Mouse (Mus musculus): ENCODE data around the gene Evl. TPM values are rescaled to one million over a fixed set of nuclear protein-coding genes. Genes with fewer than 3 reads are reported as not detected.

Evl gene
- polyA plus RNA-seq, 1 experiment from 2014 or later, result 43.1 TPM

DNA sequence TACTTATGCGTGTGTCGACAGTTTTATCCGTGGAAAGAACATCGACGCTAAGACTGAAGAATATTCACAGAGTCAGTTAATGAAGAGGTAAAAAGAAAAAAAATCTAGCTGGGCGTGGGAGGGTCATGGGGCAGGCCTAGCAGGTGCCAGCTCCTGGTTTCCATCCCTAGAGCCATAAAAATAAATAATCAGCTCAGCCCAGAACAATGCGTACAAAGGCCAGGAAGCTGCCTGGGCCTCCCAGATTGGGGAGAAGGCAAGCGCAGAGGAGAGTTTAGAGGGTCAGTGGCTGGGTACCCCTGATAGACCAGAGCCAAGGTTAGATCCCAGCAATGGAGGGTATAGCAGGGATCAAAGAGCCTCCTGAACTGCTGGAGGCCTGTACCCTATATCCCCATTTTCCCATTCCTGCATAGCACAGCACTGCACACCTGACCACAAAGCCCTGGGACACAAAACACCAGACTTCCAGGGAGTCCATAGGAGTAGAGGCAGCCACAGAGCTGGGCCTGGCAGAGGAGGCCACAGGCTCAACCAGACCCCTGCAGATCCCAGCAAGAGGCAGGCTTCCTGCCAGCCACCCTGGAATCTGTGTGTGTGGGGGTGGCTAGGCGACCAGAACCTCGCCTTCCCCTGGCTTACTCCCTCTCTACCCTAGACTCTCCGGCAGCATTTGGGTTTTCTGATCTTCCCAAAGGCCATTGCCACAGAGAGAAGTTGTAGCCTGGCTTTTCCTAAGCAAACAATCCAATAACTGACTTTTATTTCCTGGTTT lies 144.4 kb downstream of the Evl start:
- H3K4me3 ChIP-seq, result no peak overlapping the region
- H3K4me2 ChIP-seq, result no peak overlapping the region
- no peak overlapping the region for H3K27ac ChIP-seq (ENCODE audit: poor library complexity, severe bottlenecking)
- peak; percentile 35; the same call in 1 of the 2 replicates for ATAC-seq (ENCODE audit: insufficient number of reproducible peaks, low FRiP score)
- no peaks in the 10 kb centered on the region for H3K9me3 ChIP-seq (replicated peaks)
- H3K9ac ChIP-seq, result no peak overlapping the region
- H3K27me3 ChIP-seq (replicated peaks), result peaks cover 42% of the 10 kb centered on the region
- 65% methylated on average over 11 of the region's 11 CpGs for WGBS
- no peaks in the 10 kb centered on the region for H3K36me3 ChIP-seq
- peaks cover 28% of the 10 kb centered on the region for H3K4me1 ChIP-seq (replicated peaks)

DNA sequence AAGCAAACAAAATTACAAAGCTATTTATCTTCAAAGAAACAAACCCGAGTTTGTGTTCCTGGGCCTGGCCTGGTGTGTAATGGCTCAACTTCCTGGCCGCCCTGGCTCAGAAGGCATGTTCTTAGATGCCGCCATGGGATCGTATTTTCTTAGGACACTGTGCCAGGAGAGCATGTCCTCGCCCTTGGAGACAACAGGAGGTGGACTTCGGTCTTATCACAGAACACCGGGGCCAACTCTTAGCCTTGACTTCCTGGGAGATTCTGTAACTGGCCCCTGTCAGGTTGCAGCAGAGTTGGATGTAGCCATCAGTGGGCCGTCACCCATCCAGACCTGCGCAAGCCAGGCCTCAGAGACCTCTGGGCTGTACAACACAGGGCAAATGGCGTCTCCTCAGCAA lies 145.1 kb downstream of the Evl start:
- H3K36me3 ChIP-seq, result no peaks in the 10 kb centered on the region
- H3K9ac ChIP-seq, result no peak overlapping the region
- 65% methylated on average over 10 of the region's 10 CpGs for WGBS
- no peak overlapping the region for H3K27ac ChIP-seq (ENCODE audit: poor library complexity, severe bottlenecking)
- no peak overlapping the region for H3K4me3 ChIP-seq
- no peak overlapping the region for H3K4me2 ChIP-seq
- ATAC-seq (ENCODE audit: insufficient number of reproducible peaks, low FRiP score), result no peak
- peaks cover 49% of the 10 kb centered on the region for H3K27me3 ChIP-seq (replicated peaks)
- H3K9me3 ChIP-seq (replicated peaks), result no peaks in the 10 kb centered on the region
- H3K4me1 ChIP-seq (replicated peaks), result peaks cover 28% of the 10 kb centered on the region

DNA sequence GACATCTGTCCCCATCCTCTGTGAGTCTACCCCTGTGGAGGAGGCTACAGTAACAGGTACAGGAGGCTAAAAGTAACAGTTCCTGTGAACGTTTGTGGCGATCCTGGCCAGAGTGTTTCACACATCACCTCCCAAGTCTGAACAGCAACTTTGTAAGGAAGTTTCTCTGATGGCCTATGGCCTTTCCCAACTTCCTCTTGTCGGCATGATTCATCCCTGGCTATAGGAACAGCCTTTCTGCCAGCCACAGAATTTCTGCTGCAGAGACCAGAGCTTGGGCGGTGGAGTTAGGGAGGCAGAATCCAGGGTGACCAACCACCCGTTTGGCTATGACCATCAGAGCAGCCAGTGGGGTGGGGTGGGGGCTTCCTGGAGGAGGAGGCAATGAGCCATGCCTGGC lies 145.5 kb downstream of the Evl start:
- Histone ChIP-seq H3K36me3 (no peaks in the 10 kb centered on the region), H3K4me1 (replicated peaks) (peaks cover 28% of the 10 kb centered on the region), H3K4me2 (no peak overlapping the region), H3K27me3 (replicated peaks) (peaks cover 51% of the 10 kb centered on the region), H3K4me3 (no peak overlapping the region), H3K27ac (ENCODE audit: poor library complexity, severe bottlenecking) (no peak overlapping the region), H3K9ac (no peak overlapping the region), H3K9me3 (replicated peaks) (no peaks in the 10 kb centered on the region)
- ATAC-seq (ENCODE audit: insufficient number of reproducible peaks, low FRiP score), result no peak
- 42% methylated on average over 5 of the region's 5 CpGs for WGBS

DNA sequence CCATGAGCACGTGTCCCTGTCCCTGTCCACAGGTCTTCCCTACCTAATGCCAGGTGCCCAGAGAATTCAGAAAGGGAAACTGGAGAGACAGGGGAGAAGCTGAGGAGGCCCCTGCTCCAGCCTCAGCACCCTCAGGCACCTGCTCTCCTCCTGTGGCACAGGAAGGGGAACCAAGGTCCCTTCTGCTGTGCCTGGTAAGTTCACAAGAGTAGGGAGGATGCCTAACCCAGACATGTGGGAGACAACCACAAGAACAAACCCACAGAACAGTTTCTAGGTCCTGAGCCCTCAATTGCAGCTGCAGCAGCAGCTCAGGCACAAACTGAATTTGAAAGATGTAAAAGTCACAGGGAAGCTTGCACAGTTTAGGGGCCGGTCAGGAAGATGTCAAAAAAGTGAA lies 146.7 kb downstream of the Evl start:
- no peaks in the 10 kb centered on the region for H3K9me3 ChIP-seq (replicated peaks)
- no peak overlapping the region for H3K9ac ChIP-seq
- no peak overlapping the region for H3K27ac ChIP-seq (ENCODE audit: poor library complexity, severe bottlenecking)
- peaks cover 28% of the 10 kb centered on the region for H3K4me1 ChIP-seq (replicated peaks)
- H3K4me2 ChIP-seq, result no peak overlapping the region
- H3K27me3 ChIP-seq (replicated peaks), result peaks cover 51% of the 10 kb centered on the region
- H3K4me3 ChIP-seq, result no peak overlapping the region
- H3K36me3 ChIP-seq, result no peaks in the 10 kb centered on the region
- WGBS, result 53% methylated on average over 1 of the region's 2 CpGs
- ATAC-seq (ENCODE audit: insufficient number of reproducible peaks, low FRiP score), result no peak

DNA sequence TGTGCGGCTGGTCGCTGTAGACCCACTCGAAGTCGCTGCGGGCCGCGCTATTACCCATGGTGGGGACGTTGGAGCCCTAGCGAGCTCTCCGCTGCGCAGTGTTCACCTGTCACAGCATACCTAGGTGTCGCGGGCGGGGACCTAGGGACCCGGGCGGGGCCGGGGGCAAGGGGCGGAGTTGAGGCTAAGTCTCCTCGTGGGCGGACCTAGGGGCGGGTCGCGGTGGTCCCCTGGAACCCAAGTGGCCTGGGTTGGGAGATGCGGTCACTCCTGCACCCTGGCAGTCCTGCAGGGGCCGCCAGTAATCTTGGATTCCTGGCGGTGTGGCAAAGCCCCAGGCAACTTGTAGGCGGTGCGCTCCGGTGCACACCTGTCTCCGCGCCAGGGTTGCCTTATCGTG lies 147.7 kb downstream of the Evl start, which contains the start of gene Degs2:
TSS of gene Degs2 (minus strand) at position 131 of the 400 bp plus-strand sequence.
- Histone ChIP-seq H3K4me3 (peak within 1 kb of the TSS; percentile 35), H3K9me3 (replicated peaks) (no peaks in the 10 kb centered on the region), H3K27me3 (replicated peaks) (peaks cover 51% of the 10 kb centered on the region), H3K36me3 (no peaks in the 10 kb centered on the region), H3K4me2 (peak within 1 kb of the TSS; percentile 63), H3K9ac (no peak within 1 kb of the TSS), H3K27ac (ENCODE audit: poor library complexity, severe bottlenecking) (no peak within 1 kb of the TSS), H3K4me1 (replicated peaks) (peaks cover 28% of the 10 kb centered on the region)
- 0 out of 2 replicates have a peak, but pooled peaks have one; percentile 19 for ATAC-seq (ENCODE audit: insufficient number of reproducible peaks, low FRiP score)
- 2% methylated on average over 32 of the region's 32 CpGs for WGBS

DNA sequence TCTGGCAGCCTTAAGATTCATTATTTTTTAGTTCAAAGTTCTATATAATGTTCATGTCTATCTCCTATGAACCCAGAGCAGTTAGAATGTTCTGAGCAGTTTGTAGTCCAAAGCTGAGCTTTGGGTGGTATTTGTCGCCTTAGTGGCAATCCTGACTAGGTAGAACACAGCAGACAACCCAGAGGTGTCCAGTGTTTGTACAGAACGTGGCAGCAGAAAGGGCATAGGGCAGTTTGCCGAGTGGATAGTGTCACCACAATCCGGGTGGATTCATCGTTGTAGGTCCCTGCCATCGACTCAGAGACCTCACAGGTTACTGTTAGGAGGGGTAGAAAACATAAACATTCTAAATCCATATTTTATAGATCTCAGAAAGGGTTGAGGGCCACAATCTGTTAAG lies 151.0 kb downstream of the Evl start:
- no peak overlapping the region for H3K4me3 ChIP-seq
- H3K9ac ChIP-seq, result no peak overlapping the region
- peaks cover 11% of the 10 kb centered on the region for H3K4me1 ChIP-seq (replicated peaks)
- no peak overlapping the region for H3K4me2 ChIP-seq
- no peaks in the 10 kb centered on the region for H3K9me3 ChIP-seq (replicated peaks)
- H3K36me3 ChIP-seq, result no peaks in the 10 kb centered on the region
- no peak for ATAC-seq (ENCODE audit: insufficient number of reproducible peaks, low FRiP score)
- WGBS, result 78% methylated on average over 6 of the region's 6 CpGs
- peaks cover 43% of the 10 kb centered on the region for H3K27me3 ChIP-seq (replicated peaks)
- H3K27ac ChIP-seq (ENCODE audit: poor library complexity, severe bottlenecking), result no peak overlapping the region

DNA sequence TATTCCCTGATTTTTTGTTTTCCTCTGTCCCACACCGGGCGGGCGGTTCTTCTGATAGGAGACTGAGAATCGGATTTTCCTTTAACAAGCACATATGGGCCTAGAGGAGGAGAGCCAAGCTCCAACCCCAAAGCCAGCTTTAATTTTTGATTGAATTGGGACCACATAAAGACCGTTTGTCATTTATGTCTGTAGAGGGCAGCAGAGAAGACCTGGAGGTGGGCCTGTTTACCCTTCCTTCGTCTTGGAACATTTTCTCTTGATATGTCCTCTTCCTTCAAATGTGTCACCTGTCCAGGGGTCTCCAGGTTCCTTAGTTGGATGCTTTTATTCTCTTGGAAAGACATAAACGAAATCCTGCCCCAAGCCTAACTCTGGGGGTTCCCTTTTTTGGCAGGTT lies 151.6 kb downstream of the Evl start:
- Histone ChIP-seq H3K9me3 (replicated peaks) (no peaks in the 10 kb centered on the region), H3K36me3 (no peaks in the 10 kb centered on the region), H3K27ac (ENCODE audit: poor library complexity, severe bottlenecking) (no peak overlapping the region), H3K27me3 (replicated peaks) (peaks cover 36% of the 10 kb centered on the region), H3K4me2 (no peak overlapping the region), H3K9ac (no peak overlapping the region), H3K4me1 (replicated peaks) (peaks cover 11% of the 10 kb centered on the region), H3K4me3 (no peak overlapping the region)
- no peak for ATAC-seq (ENCODE audit: insufficient number of reproducible peaks, low FRiP score)
- WGBS, result 38% methylated on average over 7 of the region's 7 CpGs

DNA sequence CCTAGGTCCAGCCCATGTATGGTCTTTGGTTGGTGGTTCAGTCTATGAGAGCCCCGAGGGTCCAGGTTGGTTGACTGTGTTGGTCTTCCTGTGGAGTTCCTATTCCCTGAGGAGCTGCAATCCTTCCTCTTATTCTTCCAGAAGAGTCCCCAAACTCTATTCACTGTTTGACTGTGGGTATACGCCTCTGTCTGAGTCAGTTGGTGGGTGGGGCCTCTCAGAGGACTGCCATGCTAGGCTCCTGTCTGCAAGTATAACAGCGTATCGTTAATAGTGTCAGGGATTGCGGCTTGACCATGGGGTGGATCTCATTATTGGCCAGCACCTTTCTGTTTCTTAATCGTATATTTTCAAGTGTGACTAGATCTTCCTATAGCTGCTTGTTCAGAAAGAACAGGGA lies 154.9 kb downstream of the Evl start:
- ATAC-seq (ENCODE audit: insufficient number of reproducible peaks, low FRiP score), result no peak

DNA sequence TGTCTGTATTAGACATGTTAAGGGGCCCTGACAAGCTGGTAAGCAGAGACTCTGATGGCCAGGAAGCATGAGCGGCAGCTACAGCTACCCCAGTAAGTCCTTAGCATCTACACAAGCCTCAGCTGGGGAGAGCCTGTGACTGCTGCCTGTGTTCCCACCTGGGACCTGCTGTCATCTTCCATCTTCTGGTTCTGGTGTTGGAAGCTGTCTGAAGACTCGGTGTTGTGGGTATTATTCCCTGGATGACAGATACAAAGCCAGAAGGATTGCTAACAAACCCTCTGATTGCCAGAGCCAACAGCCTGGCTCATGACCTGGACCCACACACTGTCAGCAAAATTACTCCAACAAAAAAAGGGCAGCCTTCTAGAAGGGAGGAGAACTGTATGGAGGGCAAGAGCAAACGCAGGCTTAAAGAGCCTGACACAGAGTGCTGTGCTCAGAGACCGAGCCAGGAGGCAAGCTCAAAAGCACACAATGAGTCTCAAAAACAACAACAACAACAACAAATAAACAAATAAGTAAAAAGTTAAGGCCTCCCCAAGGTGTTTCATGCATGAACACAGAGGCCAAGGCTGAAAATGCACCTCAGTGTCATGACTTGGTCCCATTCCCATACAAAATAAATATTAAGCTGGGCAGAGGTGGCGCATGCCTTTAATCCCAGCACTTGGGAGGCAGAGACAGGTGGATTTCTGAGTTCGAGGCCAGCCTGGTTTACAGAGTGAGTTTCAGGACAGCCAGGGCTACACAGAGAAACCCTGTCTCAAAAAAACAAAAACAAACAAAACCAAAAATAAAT lies 155.6 kb downstream of the Evl start:
- Histone ChIP-seq H3K36me3 (no peaks in the 10 kb centered on the region), H3K27ac (ENCODE audit: poor library complexity, severe bottlenecking) (no peak overlapping the region), H3K27me3 (replicated peaks) (no peaks in the 10 kb centered on the region), H3K9ac (no peak overlapping the region), H3K4me3 (no peak overlapping the region), H3K9me3 (replicated peaks) (no peaks in the 10 kb centered on the region), H3K4me1 (replicated peaks) (no peaks in the 10 kb centered on the region), H3K4me2 (no peak overlapping the region)
- 73% methylated on average over 6 of the region's 6 CpGs for WGBS
- ATAC-seq (ENCODE audit: insufficient number of reproducible peaks, low FRiP score), result no peak

More for the DNA sequence above, 154.9 kb downstream of the Evl start:
- Histone ChIP-seq H3K36me3 (no peaks in the 10 kb centered on the region), H3K27me3 (replicated peaks) (peaks cover 4% of the 10 kb centered on the region), H3K9me3 (replicated peaks) (no peaks in the 10 kb centered on the region), H3K27ac (ENCODE audit: poor library complexity, severe bottlenecking) (no peak overlapping the region), H3K4me1 (replicated peaks) (no peaks in the 10 kb centered on the region), H3K9ac (no peak overlapping the region), H3K4me2 (no peak overlapping the region), H3K4me3 (no peak overlapping the region)
- 84% methylated on average over 6 of the region's 6 CpGs for WGBS

DNA sequence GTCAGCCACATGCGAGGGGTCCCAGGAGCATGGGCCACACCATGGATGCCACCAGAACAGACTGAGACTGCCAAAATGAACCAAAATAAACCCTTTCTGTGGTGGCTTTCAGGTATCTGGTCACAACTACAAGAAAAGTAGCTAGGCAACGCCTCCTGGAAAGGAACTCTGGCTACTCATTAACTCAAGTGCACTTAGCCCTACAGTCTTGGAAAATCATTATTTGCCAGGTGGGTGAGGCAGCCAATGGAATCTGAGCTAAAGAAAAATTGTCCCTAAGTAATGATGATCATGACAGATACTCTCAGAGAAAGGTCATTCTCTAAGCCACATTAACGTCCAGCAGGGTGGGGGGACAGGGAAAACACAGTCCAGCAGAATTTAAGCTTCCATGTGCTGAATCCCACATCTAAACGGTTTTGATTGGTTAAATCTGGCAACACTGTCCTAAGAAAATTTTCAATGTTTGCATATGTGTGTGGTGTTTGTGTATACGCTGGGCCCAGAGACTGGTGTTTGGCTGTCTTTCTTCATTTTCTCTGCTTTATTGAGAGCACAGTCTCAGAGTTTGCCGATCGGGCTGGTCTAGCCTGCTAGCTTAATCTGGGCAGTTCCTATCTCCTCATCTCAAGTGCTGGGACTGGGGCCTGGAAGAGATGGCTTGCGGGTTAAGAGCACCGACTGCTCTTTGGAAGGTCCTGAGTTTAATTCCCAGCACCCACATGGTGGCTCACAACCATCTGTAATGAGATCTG lies 156.5 kb downstream of the Evl start:
- Histone ChIP-seq H3K4me3 (no peak overlapping the region), H3K9me3 (replicated peaks) (no peaks in the 10 kb centered on the region), H3K4me2 (no peak overlapping the region), H3K27me3 (replicated peaks) (no peaks in the 10 kb centered on the region), H3K36me3 (no peaks in the 10 kb centered on the region), H3K27ac (ENCODE audit: poor library complexity, severe bottlenecking) (no peak overlapping the region), H3K4me1 (replicated peaks) (no peaks in the 10 kb centered on the region), H3K9ac (no peak overlapping the region)
- WGBS, result 79% methylated on average over 9 of the region's 9 CpGs
- no peak for ATAC-seq (ENCODE audit: insufficient number of reproducible peaks, low FRiP score)

DNA sequence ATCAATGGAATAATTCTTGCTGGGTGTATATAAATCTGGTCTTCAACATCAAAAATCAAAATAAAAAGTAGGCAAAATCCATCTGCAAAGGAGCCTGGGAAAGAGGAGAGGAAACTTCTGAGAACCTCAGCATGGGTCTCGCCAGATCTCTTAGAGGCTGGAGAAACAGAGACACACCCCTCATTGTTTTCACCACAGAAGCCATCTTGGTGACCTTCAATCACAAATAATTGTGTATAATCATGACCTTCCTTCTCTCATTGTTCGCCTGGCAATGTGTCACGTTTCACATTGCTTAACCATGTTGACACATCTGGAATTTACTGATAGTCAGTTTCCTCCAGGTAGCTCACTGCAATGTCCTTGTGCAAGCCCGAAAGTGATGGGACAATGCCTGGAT lies 158.0 kb downstream of the Evl start:
- Histone ChIP-seq H3K4me1 (replicated peaks) (no peaks in the 10 kb centered on the region), H3K36me3 (no peaks in the 10 kb centered on the region), H3K9ac (no peak overlapping the region), H3K4me2 (no peak overlapping the region), H3K27me3 (replicated peaks) (no peaks in the 10 kb centered on the region), H3K27ac (ENCODE audit: poor library complexity, severe bottlenecking) (no peak overlapping the region), H3K9me3 (replicated peaks) (no peaks in the 10 kb centered on the region), H3K4me3 (no peak overlapping the region)
- WGBS, result 65% methylated on average over 4 of the region's 4 CpGs
- no peak for ATAC-seq (ENCODE audit: insufficient number of reproducible peaks, low FRiP score)

All from heart, embryonic 12.5 days (tissue).